Mouse (Mus musculus) ES-Bruce4 (cell line): Measurements from ENCODE around the gene Arnt2.

Experiments used
- CTCF ChIP-seq: IDR thresholded peaks from one replicate; pipeline ENCODE4 v1.8.1; 2011; ENCODE audit warnings: low read depth, low read length
- EP300 ChIP-seq: IDR thresholded peaks from 2 replicates; pipeline ENCODE4 v1.6.1; 2011; ENCODE audit warnings: low read depth, low read length; ENCODE audit not compliant: insufficient read depth
- POLR2A ChIP-seq: IDR thresholded peaks from one replicate; pipeline ENCODE4 v1.8.1; 2011; ENCODE audit warnings: low read length; ENCODE audit not compliant: insufficient read depth

- TF ChIP-seq CTCF, result no peak
- no peak for TF ChIP-seq POLR2A
- TF ChIP-seq EP300, result no peak
Observed at GRCm38 (mm10) chr7:84354890-84355289, 55.1 kb downstream of the Arnt2 start.
